Mouse (Mus musculus) myocyte (in vitro differentiated cells): ENCODE data around the gene Rnf43.

Source experiments
- E2F4 ChIP-seq: IDR thresholded peaks from one replicate; pipeline ENCODE4 v1.6.1; 2011; ENCODE audit warnings: mild to moderate bottlenecking, control low read depth, moderate library complexity; ENCODE audit not compliant: insufficient read depth
- MAX ChIP-seq: IDR thresholded peaks from one replicate; pipeline ENCODE4 v1.6.1; 2011; ENCODE audit warnings: low read depth, mild to moderate bottlenecking, control low read depth
- MYOD1 ChIP-seq, 3 experiments: IDR thresholded peaks; one replicate each; pipeline ENCODE4 v1.6.1; 2011; ENCODE audit warnings: control low read depth in 2 of 3, low read depth in 2 of 3, mild to moderate bottlenecking in 2 of 3, moderate library complexity in 1 of 3; ENCODE audit not compliant: insufficient read length in 2 of 3, control insufficient read depth in 1 of 3
- MYOG ChIP-seq, 3 experiments: IDR thresholded peaks; one replicate each; pipeline ENCODE4 v1.6.1; 2011; ENCODE audit warnings: control low read depth in 2 of 3, low read depth in 2 of 3, mild to moderate bottlenecking in 2 of 3; ENCODE audit not compliant: insufficient read length in 2 of 3, control insufficient read depth in 1 of 3, insufficient read depth in 1 of 3
- POLR2A ChIP-seq: IDR thresholded peaks from one replicate; pipeline ENCODE4 v1.6.1; 2011; ENCODE audit warnings: low read depth, mild to moderate bottlenecking, control low read depth, moderate library complexity; ENCODE audit not compliant: insufficient read length
- POLR2AphosphoS2 ChIP-seq: IDR thresholded peaks from one replicate; pipeline ENCODE4 v1.6.1; 2011; ENCODE audit warnings: low read depth, control low read depth; ENCODE audit not compliant: insufficient read length
- REST ChIP-seq: IDR thresholded peaks from one replicate; pipeline ENCODE4 v1.6.1; 2011; ENCODE audit warnings: mild to moderate bottlenecking, control low read depth, moderate library complexity; ENCODE audit not compliant: insufficient read depth, insufficient read length
- SRF ChIP-seq: IDR thresholded peaks from one replicate; pipeline ENCODE4 v1.6.1; 2011; ENCODE audit warnings: low read depth; ENCODE audit not compliant: control insufficient read depth, insufficient read length
- USF1 ChIP-seq: IDR thresholded peaks from one replicate; pipeline ENCODE4 v1.6.1; 2011; ENCODE audit warnings: low read depth, mild to moderate bottlenecking, control low read depth, moderate library complexity

GRCm38 (mm10) chr11:87678545-87678944 lies 16.0 kb downstream of the Rnf43 start:
- TF ChIP-seq MAX (no peak), POLR2AphosphoS2 (no peak), MYOG (IDR thresholded peaks at IDR 0.05; ENCODE audit: control insufficient read depth in 1 of 3, insufficient read depth in 1 of 3, insufficient read length in 2 of 3, low read depth in 2 of 3) (no peak), POLR2A (no peak), E2F4 (no peak), MYOD1 (IDR thresholded peaks at IDR 0.05; ENCODE audit: control insufficient read depth in 1 of 3, insufficient read length in 2 of 3, low read depth in 2 of 3) (no peak), USF1 (no peak), REST (no peak), SRF (no peak)
